Mouse (Mus musculus): ENCODE measurements around the gene Hdhd3.

GRCm38 (mm10) chr4:62525489-62525811, 22.2 kb upstream of the Hdhd3 start:
- TF ChIP-seq EP300 (optimal IDR thresholded peaks at IDR 0.05) = no peak
- TF ChIP-seq CTCF (IDR thresholded peaks at IDR 0.05; ENCODE audit: low read depth) = no peak
